Comparison of ENCODE assay signal across 8 mouse cellular contexts in the genomic region with DNA sequence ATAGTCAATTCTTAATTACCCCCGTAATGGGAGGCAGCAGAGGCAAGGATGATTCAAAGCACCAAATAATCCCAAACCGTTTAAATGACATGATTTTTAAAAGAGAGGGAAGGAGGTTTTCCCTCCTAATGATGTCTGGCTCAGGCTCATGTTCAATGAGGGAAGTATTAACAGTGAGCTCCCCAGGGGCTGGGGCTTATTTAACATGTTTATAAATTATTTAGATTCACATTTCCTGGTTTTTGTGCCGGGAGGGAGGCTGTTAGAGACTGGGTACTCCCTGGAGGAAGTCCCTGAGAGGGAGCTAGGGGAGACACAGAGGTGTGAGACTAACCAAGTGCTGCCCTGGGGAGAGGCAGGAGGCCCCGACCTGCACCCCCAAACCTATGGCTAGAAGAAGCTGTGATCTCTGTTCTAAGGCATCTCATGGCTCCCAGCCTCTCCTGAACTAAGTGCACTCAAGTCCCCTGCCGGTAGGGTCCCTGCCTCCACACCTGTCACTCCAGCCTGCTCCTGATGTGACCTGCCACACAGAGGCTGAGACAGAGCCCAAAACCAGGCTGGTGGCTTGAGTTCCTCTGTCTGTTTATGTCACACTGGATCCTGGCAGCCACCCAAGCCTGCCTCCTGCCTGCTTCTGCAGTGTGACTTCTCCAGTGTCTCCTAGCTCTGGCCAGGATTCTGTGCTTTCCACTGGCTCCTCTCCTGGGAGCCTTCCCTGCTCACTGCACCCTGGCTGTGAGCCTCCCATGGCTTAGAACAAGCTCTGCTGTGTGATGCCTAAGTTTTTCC. TPM values are rescaled to one million over a fixed set of nuclear protein-coding genes. Genes with fewer than 3 reads are reported as not detected.
DNase-seq lines count a peak whose midpoint lies in the region; ATAC-seq and TF ChIP-seq lines count a peak whose summit lies in the region.

No protein-coding gene starts in this region.

- H3K27me3 ChIP-seq in forebrain, embryonic 14.5 days (replicated peaks; ENCODE audit: control insufficient read depth, insufficient read depth, low read length): no peaks in the 10 kb centered on the region
- no peaks in the 10 kb centered on the region for H3K27me3 ChIP-seq in limb, embryonic 13.5 days
- no peaks in the 10 kb centered on the region for H3K27me3 ChIP-seq in neural tube, embryonic 15.5 days (replicated peaks)

- 0 out of 2 replicates have a peak, but pooled peaks cover 2% of the 10 kb centered on the region for H3K36me3 ChIP-seq in forebrain, embryonic 14.5 days (ENCODE audit: control insufficient read depth, insufficient read depth, low read length)
- no peaks in the 10 kb centered on the region for H3K36me3 ChIP-seq in limb, embryonic 13.5 days
- no peaks in the 10 kb centered on the region for H3K36me3 ChIP-seq in neural tube, embryonic 15.5 days

- H3K9me3 ChIP-seq in forebrain, embryonic 14.5 days (replicated peaks; ENCODE audit: control insufficient read depth, low read length): no peaks in the 10 kb centered on the region
- H3K9me3 ChIP-seq in limb, embryonic 13.5 days: peaks cover 4% of the 10 kb centered on the region; the same call in 1 of the 2 replicates
- no peaks in the 10 kb centered on the region for H3K9me3 ChIP-seq in neural tube, embryonic 15.5 days (replicated peaks)

- intact Hi-C loops in gastrocnemius, adult 2 months (cut with DNase I): no loop called here

- H3K4me3 ChIP-seq in gastrocnemius, adult 2 months: no peak overlapping the region
- no peak overlapping the region for H3K4me3 ChIP-seq in forebrain, embryonic 14.5 days (ENCODE audit: low read depth, low read length)
- H3K4me3 ChIP-seq in limb, embryonic 13.5 days: no peak overlapping the region
- no peak overlapping the region for H3K4me3 ChIP-seq in neural tube, embryonic 15.5 days (replicated peaks)

- H3K4me1 ChIP-seq in forebrain, embryonic 14.5 days (ENCODE audit: control insufficient read depth, insufficient read depth, low read length): peaks cover 75% of the 10 kb centered on the region
- H3K4me1 ChIP-seq in limb, embryonic 13.5 days: peaks cover 61% of the 10 kb centered on the region
- peaks cover 63% of the 10 kb centered on the region for H3K4me1 ChIP-seq in neural tube, embryonic 15.5 days

- peak; percentile 70 for DNase-seq in gastrocnemius, adult 2 months
- DNase-seq in gastrocnemius, adult 18-20 months (ENCODE audit: low spot score): no peak
- DNase-seq in Muller cell, postnatal 12 days (ENCODE audit: inconsistent ontology term): peak; percentile 76
- peak; percentile 85 for DNase-seq in forebrain, embryonic 14.5 days (ENCODE audit: low spot score)
- no peak for DNase-seq in urinary bladder, postnatal 25 days (ENCODE audit: low spot score)
- no peak for DNase-seq in left cerebral cortex, adult 18-20 months (ENCODE audit: low spot score in 2 of 2)

- WGBS in forebrain, embryonic 14.5 days: 4% methylated on average over 5 of the region's 5 CpGs
- WGBS in limb, embryonic 13.5 days: 14% methylated on average over 5 of the region's 5 CpGs
- WGBS in neural tube, embryonic 15.5 days: 17% methylated on average over 5 of the region's 5 CpGs

- H3K9ac ChIP-seq in forebrain, embryonic 14.5 days (ENCODE audit: low read length): no peak overlapping the region
- H3K9ac ChIP-seq in limb, embryonic 13.5 days: no peak overlapping the region
- H3K9ac ChIP-seq in neural tube, embryonic 15.5 days (replicated peaks): no peak overlapping the region

- no peak for TF ChIP-seq CTCF in gastrocnemius, adult 2 months (IDR thresholded peaks at IDR 0.05)

- H3K4me2 ChIP-seq in forebrain, embryonic 14.5 days (ENCODE audit: low read length): peak overlapping the region; percentile 18; the same call in 1 of the 2 replicates
- H3K4me2 ChIP-seq in limb, embryonic 13.5 days (replicated peaks): no peak overlapping the region; the same call in 1 of the 2 replicates
- H3K4me2 ChIP-seq in neural tube, embryonic 15.5 days: no peak overlapping the region; the same call in 1 of the 2 replicates

- H3K27ac ChIP-seq in gastrocnemius, adult 2 months: no peak overlapping the region
- H3K27ac ChIP-seq in forebrain, embryonic 14.5 days (ENCODE audit: low read depth, low read length): peak overlapping the region; percentile 92
- peak overlapping the region; percentile 61 for H3K27ac ChIP-seq in limb, embryonic 13.5 days
- peak overlapping the region; percentile 63 for H3K27ac ChIP-seq in neural tube, embryonic 15.5 days (replicated peaks)

- peak; percentile 21 for ATAC-seq in forebrain, embryonic 14.5 days
- no peak for ATAC-seq in limb, embryonic 13.5 days (ENCODE audit: low FRiP score, low read depth)
- ATAC-seq in neural tube, embryonic 15.5 days (ENCODE audit: low FRiP score): 0 out of 2 replicates have a peak, but pooled peaks have one; percentile 22

RNA-seq across cellular contexts. Expression of a gene that starts 51.5 kb away (rescaled TPM):
- total RNA-seq in gastrocnemius, adult 2 months (2021): under 1 TPM; 0.22 to 0.26 TPM
- total RNA-seq in gastrocnemius, adult 18-20 months (2021): under 1 TPM; 0.23 to 0.24 TPM
- 10.5 and 13.7 TPM in 2 replicates for polyA plus RNA-seq in forebrain, embryonic 14.5 days (2014; fragmentation: Nextera tagmentation; extraction: Ambion mirVana)
- polyA plus RNA-seq in limb, embryonic 13.5 days (2015; fragmentation: Nextera tagmentation; extraction: Ambion mirVana): 6.4 and 6.8 TPM in 2 replicates
- 16.9 and 17.2 TPM in 2 replicates for polyA plus RNA-seq in neural tube, embryonic 15.5 days (2015; fragmentation: Nextera tagmentation; extraction: Ambion mirVana)
- total RNA-seq in left cerebral cortex, adult 18-20 months (2021): 10 to 100 TPM; 12.7 to 16.0 TPM

Comparison
In these comparisons a context has a peak if more than half of its experiments do, and no peak if none do; other contexts are left out.
1. DNase-seq: peak in gastrocnemius, adult 2 months (single experiment), Muller cell, postnatal 12 days (single experiment) and forebrain, embryonic 14.5 days (single experiment); none in gastrocnemius, adult 18-20 months (single experiment), urinary bladder, postnatal 25 days (single experiment) and left cerebral cortex, adult 18-20 months (0 of 2).
2. RNA of a gene that starts 51.5 kb away (total RNA-seq): 12.7 to 16.0 TPM in left cerebral cortex, adult 18-20 months; 0.22 to 0.26 TPM in gastrocnemius, adult 2 months and 0.23 to 0.24 TPM in gastrocnemius, adult 18-20 months; every median in the first group is over 10 times any median in the second.